In genomic region chr13:34395010-34395409, GRCm38 (mm10) we compare ENCODE assay signal across 26 mouse cellular contexts. TPM values are rescaled to one million over a fixed set of nuclear protein-coding genes. Genes with fewer than 3 reads are reported as not detected.
DNase-seq lines count a peak whose midpoint lies in the region; ATAC-seq and TF ChIP-seq lines count a peak whose summit lies in the region.
"Had no signal": no experiment of that assay in that cellular context is flagged by ENCODE, and none has a peak within 500 bp of the region (broad histone marks: within the 10 kb centered on the region; RNA-seq: fewer than 3 reads in every experiment).

No protein-coding gene starts in this region.

- no peak overlapping the region for H3K27ac ChIP-seq in kidney, postnatal 0 days
- no peak overlapping the region for H3K27ac ChIP-seq in kidney, adult 2 months (ENCODE audit: insufficient read depth, low read depth, low read length)
- H3K27ac ChIP-seq in embryonic facial prominence, embryonic 13.5 days: 0 out of 2 replicates have a peak overlapping the region, but pooled peaks have one; percentile 48
- H3K27ac ChIP-seq: forebrain, embryonic 12.5 days; forebrain, embryonic 15.5 days; gastrocnemius, adult 2 months; heart, adult 2 months; heart, embryonic 10.5 days; heart, embryonic 13.5 days; hindbrain, embryonic 14.5 days; hindbrain, postnatal 0 days had no signal

- no peak overlapping the region for H3K4me3 ChIP-seq in kidney, postnatal 0 days (replicated peaks; ENCODE audit: low read depth, low read length)
- H3K4me3 ChIP-seq in kidney, adult 2 months (ENCODE audit: insufficient read depth, low read depth, low read length): no peak overlapping the region
- no peak overlapping the region for H3K4me3 ChIP-seq in embryonic facial prominence, embryonic 13.5 days
- H3K4me3 ChIP-seq: embryonic facial prominence, embryonic 15.5 days; erythroblast, embryonic 14.5 days; forebrain, embryonic 12.5 days; forebrain, embryonic 15.5 days; gastrocnemius, adult 2 months; heart, adult 2 months; heart, embryonic 10.5 days; heart, embryonic 13.5 days had no signal

- H3K9ac ChIP-seq in kidney, postnatal 0 days (ENCODE audit: low read depth, low read length): no peak overlapping the region
- no peak overlapping the region for H3K9ac ChIP-seq in embryonic facial prominence, embryonic 13.5 days
- H3K9ac ChIP-seq: embryonic facial prominence, embryonic 15.5 days; forebrain, embryonic 12.5 days; forebrain, embryonic 15.5 days; heart, embryonic 13.5 days; hindbrain, embryonic 14.5 days had no signal

- peak; percentile 18 for DNase-seq in kidney, postnatal 0 days (ENCODE audit: low spot score)
- no peak for DNase-seq in kidney, adult 2 months
- peak; percentile 39 for DNase-seq in hindlimb bud, embryonic 11.5 days (ENCODE audit: extremely low spot score, low read depth, low spot score)
- DNase-seq in gastrocnemius, postnatal 14 days: no peak
- DNase-seq in lung, postnatal 10 days: no peak
- no peak for DNase-seq in left cerebral cortex, postnatal 4 days
- DNase-seq: cerebellum, adult 18-20 months; cerebellum, adult 9-10 months; cerebellum, postnatal 14 days; gastrocnemius, adult 2 months; gastrocnemius, postnatal 25 days; heart, adult 2 months; heart, postnatal 14 days; heart, postnatal 4 days had no signal

- no peak for TF ChIP-seq CTCF in kidney, postnatal 0 days (IDR thresholded peaks at IDR 0.05; ENCODE audit: low read depth)
- no peak for TF ChIP-seq CTCF in kidney, adult 2 months (conservative IDR thresholded peaks at IDR 0.05; ENCODE audit: insufficient read depth, insufficient read length, low read depth, low read length)

- no peak for ATAC-seq in kidney, postnatal 0 days (replicated peaks; ENCODE audit: low FRiP score, low read depth)
- ATAC-seq in embryonic facial prominence, embryonic 13.5 days (ENCODE audit: insufficient number of reproducible peaks, insufficient read depth, low FRiP score, low TSS enrichment, low read depth): no peak
- ATAC-seq: forebrain, embryonic 15.5 days; hindbrain, postnatal 0 days; intestine, postnatal 0 days; Patski had no signal

- no peaks in the 10 kb centered on the region for H3K27me3 ChIP-seq in kidney, postnatal 0 days (ENCODE audit: insufficient read depth, low read length)
- no peaks in the 10 kb centered on the region for H3K27me3 ChIP-seq in kidney, adult 2 months (replicated peaks; ENCODE audit: control insufficient read depth, insufficient read depth, low read length)
- H3K27me3 ChIP-seq in embryonic facial prominence, embryonic 13.5 days: no peaks in the 10 kb centered on the region
- H3K27me3 ChIP-seq: embryonic facial prominence, embryonic 15.5 days; forebrain, embryonic 12.5 days; forebrain, embryonic 15.5 days; heart, embryonic 13.5 days; Patski had no signal

- no peaks in the 10 kb centered on the region for H3K9me3 ChIP-seq in kidney, postnatal 0 days (replicated peaks; ENCODE audit: low read length)
- H3K9me3 ChIP-seq in embryonic facial prominence, embryonic 13.5 days: no peaks in the 10 kb centered on the region
- H3K9me3 ChIP-seq: embryonic facial prominence, embryonic 15.5 days; forebrain, embryonic 12.5 days; forebrain, embryonic 15.5 days; heart, embryonic 10.5 days; heart, embryonic 13.5 days had no signal

- intact Hi-C loops in gastrocnemius, postnatal 14 days (cut with DNase I; ENCODE audit: low total_unique reads): no loop called here
- intact Hi-C loops in left cerebral cortex, postnatal 4 days (cut with DNase I): no loop called here

- no peak overlapping the region for H3K4me2 ChIP-seq in kidney, postnatal 0 days (ENCODE audit: low read length)
- H3K4me2 ChIP-seq in embryonic facial prominence, embryonic 13.5 days: no peak overlapping the region
- H3K4me2 ChIP-seq: embryonic facial prominence, embryonic 15.5 days; forebrain, embryonic 12.5 days; forebrain, embryonic 15.5 days; heart, embryonic 13.5 days; hindbrain, embryonic 14.5 days had no signal

- 50% methylated on average over 1 of the region's 1 CpGs for WGBS in kidney, postnatal 0 days
- WGBS in kidney, adult 2 months: 62% methylated on average over 1 of the region's 1 CpGs
- 34% methylated on average over 1 of the region's 1 CpGs for WGBS in embryonic facial prominence, embryonic 13.5 days

- TF ChIP-seq POLR2A in kidney, adult 2 months (IDR thresholded peaks at IDR 0.05; ENCODE audit: low read depth, low read length): no peak

- no peaks in the 10 kb centered on the region for H3K36me3 ChIP-seq in kidney, postnatal 0 days (ENCODE audit: insufficient read depth, low read length)
- H3K36me3 ChIP-seq in kidney, adult 2 months (ENCODE audit: control insufficient read depth, insufficient read depth, low read length): no peaks in the 10 kb centered on the region
- no peaks in the 10 kb centered on the region for H3K36me3 ChIP-seq in embryonic facial prominence, embryonic 13.5 days
- H3K36me3 ChIP-seq: embryonic facial prominence, embryonic 15.5 days; forebrain, embryonic 12.5 days; forebrain, embryonic 15.5 days; heart, embryonic 10.5 days; heart, embryonic 13.5 days had no signal

- no peaks in the 10 kb centered on the region for H3K4me1 ChIP-seq in kidney, postnatal 0 days (replicated peaks; ENCODE audit: insufficient read depth, low read length)
- no peaks in the 10 kb centered on the region for H3K4me1 ChIP-seq in kidney, adult 2 months (ENCODE audit: control insufficient read depth, insufficient read depth, low read length)
- H3K4me1 ChIP-seq in embryonic facial prominence, embryonic 13.5 days: peaks cover 13% of the 10 kb centered on the region
- H3K4me1 ChIP-seq: forebrain, embryonic 12.5 days; forebrain, embryonic 15.5 days had no signal

RNA-seq across cellular contexts. Expression of gene Slc22a23, which starts 50.0 kb away (rescaled TPM):
- 4.3 TPM in 2 replicates for polyA plus RNA-seq in kidney, postnatal 0 days (2015; fragmentation: Nextera tagmentation; extraction: Ambion mirVana)
- polyA plus RNA-seq in kidney, adult 2 months (2012; rRNA removed): 76.1 and 90.7 TPM in 2 replicates
- polyA plus RNA-seq in embryonic facial prominence, embryonic 13.5 days (2015; fragmentation: Nextera tagmentation; extraction: Ambion mirVana): 3.3 and 3.6 TPM in 2 replicates
- 1 to 10 TPM; 7.8 to 9.9 TPM for total RNA-seq in gastrocnemius, postnatal 14 days (2021)
- 10 to 100 TPM; 78.6 to 83.1 TPM for total RNA-seq in left cerebral cortex, postnatal 4 days (2021)
- total RNA-seq: granulocyte monocyte progenitor cell, adult 5-6 weeks had no signal

Comparison
In these comparisons a context has a peak if more than half of its experiments do, and no peak if none do; other contexts are left out.
1. DNase-seq: peak in kidney, postnatal 0 days (single experiment) and hindlimb bud, embryonic 11.5 days (single experiment); none in kidney, adult 2 months (single experiment), gastrocnemius, postnatal 14 days (single experiment), lung, postnatal 10 days (single experiment) and left cerebral cortex, postnatal 4 days (single experiment).
2. RNA of gene Slc22a23, which starts 50.0 kb away (polyA plus RNA-seq): 76.1 to 90.7 TPM in kidney, adult 2 months; 4.3 TPM in kidney, postnatal 0 days and 3.3 to 3.6 TPM in embryonic facial prominence, embryonic 13.5 days; every median in the first group is over 10 times any median in the second.